ENCODE assay signal across 15 mouse cellular contexts in the genomic region with DNA sequence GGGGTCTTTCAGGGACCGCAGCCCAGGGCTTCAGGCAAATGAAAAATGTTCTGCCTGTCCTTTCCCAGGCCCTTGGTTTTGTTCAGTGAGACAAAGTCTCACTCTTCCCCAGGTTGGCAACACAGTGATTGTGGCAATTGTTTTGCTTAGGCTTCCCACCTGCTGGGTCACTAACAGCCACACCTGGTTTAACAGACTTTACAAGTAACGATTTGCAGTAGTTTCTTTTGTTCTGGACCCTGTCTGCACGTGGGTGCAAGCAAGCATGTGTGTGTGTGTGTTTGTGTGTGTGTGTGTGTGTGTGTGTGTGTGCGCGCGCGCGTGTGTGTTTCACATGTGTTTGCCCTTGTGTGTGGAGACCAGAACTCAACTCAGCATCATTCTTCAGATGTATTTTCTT.
"Had no signal": no experiment of that assay in that cellular context is flagged by ENCODE, and none has a peak within 500 bp of the region (broad histone marks: within the 10 kb centered on the region; RNA-seq: fewer than 3 reads in every experiment).

No protein-coding gene starts in this region.

- H3K4me1 ChIP-seq: megakaryocyte, embryonic 14.5 days; midbrain, embryonic 13.5 days; midbrain, embryonic 15.5 days; neural tube, embryonic 12.5 days; stomach, embryonic 15.5 days had no signal

- H3K27ac ChIP-seq: macrophage; midbrain, embryonic 13.5 days; midbrain, embryonic 15.5 days; neural tube, embryonic 12.5 days; stomach, embryonic 15.5 days; stomach, postnatal 0 days had no signal

- H3K4me3 ChIP-seq: megakaryocyte, embryonic 14.5 days; midbrain, embryonic 13.5 days; midbrain, embryonic 15.5 days; neural tube, embryonic 12.5 days; stomach, embryonic 15.5 days had no signal

- H3K9me3 ChIP-seq: stomach, embryonic 15.5 days had no signal

- H3K36me3 ChIP-seq: midbrain, embryonic 13.5 days; midbrain, embryonic 15.5 days; neural tube, embryonic 12.5 days; stomach, embryonic 15.5 days had no signal

- DNase-seq: lung, adult 18-20 months; lung, embryonic 14.5 days; lung, postnatal 10 days; lung, postnatal 36 days; right cerebral cortex, postnatal 14 days; thymus, adult 2 months; thymus, postnatal 25 days; thymus, postnatal 4 days had no signal

- H3K27me3 ChIP-seq: megakaryocyte, embryonic 14.5 days; midbrain, embryonic 13.5 days; midbrain, embryonic 15.5 days; neural tube, embryonic 12.5 days; stomach, embryonic 15.5 days had no signal
